Mouse (Mus musculus): Measurements from ENCODE around the gene Gm10337. TPM values are rescaled to one million over a fixed set of nuclear protein-coding genes. Genes with fewer than 3 reads are reported as not detected.

The Gm10337 gene
- polyA plus RNA-seq, 1 experiment from 2014 or later = 4.2 TPM

- Histone ChIP-seq H3K36me3 (ENCODE audit: control insufficient read depth, insufficient read depth, low read length) (peaks cover 95% of the 10 kb centered on the region), H3K27ac (replicated peaks in 1 of 2; ENCODE audit: control insufficient read depth in 1 of 2, insufficient read depth in 1 of 2, low read depth in 2 of 2, low read length in 2 of 2) (no peak overlapping the region), H3K4me2 (ENCODE audit: low read length) (no peak overlapping the region), H3K4me1 (ENCODE audit: control insufficient read depth in 2 of 2, insufficient read depth in 2 of 2, low read length in 2 of 2) (no peaks in the 10 kb centered on the region), H3K9ac (ENCODE audit: low read length) (no peak overlapping the region), H3K27me3 (ENCODE audit: control insufficient read depth, insufficient read depth, low read length) (no peaks in the 10 kb centered on the region), H3K4me3 (ENCODE audit: control insufficient read depth in 1 of 2, insufficient read depth in 1 of 2, low read depth in 1 of 2, low read length in 2 of 2) (no peak overlapping the region), H3K9me3 (ENCODE audit: control insufficient read depth, low read length) (no peaks in the 10 kb centered on the region)
- 97% methylated on average over 7 of the region's 7 CpGs for WGBS
- no peak for ATAC-seq (ENCODE audit: insufficient number of reproducible peaks, insufficient read depth, low FRiP score, low read depth)
Measured at GRCm38 (mm10) chr15:102533926-102534325, 30.4 kb downstream of the Gm10337 start.

GRCm38 (mm10) chr15:102544801-102545200 lies 41.3 kb downstream of the Gm10337 start:
- Histone ChIP-seq H3K4me1 (ENCODE audit: control insufficient read depth in 2 of 2, insufficient read depth in 2 of 2, low read length in 2 of 2) (peaks cover 2 to 13% of the 10 kb centered on the region in 2 experiments; a peak in 2 of 4 replicates), H3K9me3 (ENCODE audit: control insufficient read depth, low read length) (0 out of 2 replicates have a peak, but pooled peaks cover 4% of the 10 kb centered on the region), H3K9ac (ENCODE audit: low read length) (no peak overlapping the region), H3K36me3 (ENCODE audit: control insufficient read depth, insufficient read depth, low read length) (peaks cover 80% of the 10 kb centered on the region), H3K27me3 (ENCODE audit: control insufficient read depth, insufficient read depth, low read length) (no peaks in the 10 kb centered on the region), H3K4me2 (ENCODE audit: low read length) (no peak overlapping the region), H3K4me3 (ENCODE audit: control insufficient read depth in 1 of 2, insufficient read depth in 1 of 2, low read depth in 1 of 2, low read length in 2 of 2) (no peak overlapping the region), H3K27ac (replicated peaks in 1 of 2; ENCODE audit: control insufficient read depth in 1 of 2, insufficient read depth in 1 of 2, low read depth in 2 of 2, low read length in 2 of 2) (no peak overlapping the region)
- 94% methylated on average over 4 of the region's 4 CpGs for WGBS
- no peak for ATAC-seq (ENCODE audit: insufficient number of reproducible peaks, insufficient read depth, low FRiP score, low read depth)

- Histone ChIP-seq H3K36me3 (ENCODE audit: control insufficient read depth, insufficient read depth, low read length) (peaks cover 73% of the 10 kb centered on the region), H3K27me3 (ENCODE audit: control insufficient read depth, insufficient read depth, low read length) (no peaks in the 10 kb centered on the region), H3K4me3 (ENCODE audit: control insufficient read depth in 1 of 2, insufficient read depth in 1 of 2, low read depth in 1 of 2, low read length in 2 of 2) (no peak overlapping the region), H3K4me2 (ENCODE audit: low read length) (no peak overlapping the region), H3K9me3 (ENCODE audit: control insufficient read depth, low read length) (0 out of 2 replicates have a peak, but pooled peaks cover 4% of the 10 kb centered on the region), H3K4me1 (ENCODE audit: control insufficient read depth in 2 of 2, insufficient read depth in 2 of 2, low read length in 2 of 2) (peaks cover 2 to 13% of the 10 kb centered on the region in 2 experiments; a peak in 2 of 4 replicates), H3K27ac (replicated peaks in 1 of 2; ENCODE audit: control insufficient read depth in 1 of 2, insufficient read depth in 1 of 2, low read depth in 2 of 2, low read length in 2 of 2) (peak overlapping the region in 1 of 2 experiments; percentile 63; a peak in 1 of 4 replicates), H3K9ac (ENCODE audit: low read length) (no peak overlapping the region)
- ATAC-seq (ENCODE audit: insufficient number of reproducible peaks, insufficient read depth, low FRiP score, low read depth) = no peak
- WGBS = 90% methylated on average over 3 of the region's 3 CpGs
Measured at GRCm38 (mm10) chr15:102546246-102546645, 42.7 kb downstream of the Gm10337 start.

- peak overlapping the region; percentile 10 to 63; a peak in 3 of 4 replicates for H3K27ac ChIP-seq (replicated peaks in 1 of 2; ENCODE audit: control insufficient read depth in 1 of 2, insufficient read depth in 1 of 2, low read depth in 2 of 2, low read length in 2 of 2)
- no peak overlapping the region for H3K9ac ChIP-seq (ENCODE audit: low read length)
- ATAC-seq (ENCODE audit: insufficient number of reproducible peaks, insufficient read depth, low FRiP score, low read depth) = peak; percentile 50; the same call in 1 of the 2 replicates
- no peaks in the 10 kb centered on the region for H3K27me3 ChIP-seq (ENCODE audit: control insufficient read depth, insufficient read depth, low read length)
- no peak overlapping the region for H3K4me2 ChIP-seq (ENCODE audit: low read length)
- H3K4me3 ChIP-seq (ENCODE audit: control insufficient read depth in 1 of 2, insufficient read depth in 1 of 2, low read depth in 1 of 2, low read length in 2 of 2) = no peak overlapping the region
- peaks cover 2 to 13% of the 10 kb centered on the region in 2 experiments; a peak in 2 of 4 replicates for H3K4me1 ChIP-seq (ENCODE audit: control insufficient read depth in 2 of 2, insufficient read depth in 2 of 2, low read length in 2 of 2)
- H3K9me3 ChIP-seq (ENCODE audit: control insufficient read depth, low read length) = 0 out of 2 replicates have a peak, but pooled peaks cover 2% of the 10 kb centered on the region
- 65% methylated on average over 3 of the region's 3 CpGs for WGBS
- peaks cover 73% of the 10 kb centered on the region for H3K36me3 ChIP-seq (ENCODE audit: control insufficient read depth, insufficient read depth, low read length)
Measured at GRCm38 (mm10) chr15:102546677-102547427, 43.3 kb downstream of the Gm10337 start.

- ATAC-seq (ENCODE audit: insufficient number of reproducible peaks, insufficient read depth, low FRiP score, low read depth) = no peak
- Histone ChIP-seq H3K4me1 (ENCODE audit: control insufficient read depth in 2 of 2, insufficient read depth in 2 of 2, low read length in 2 of 2) (peaks cover 2 to 13% of the 10 kb centered on the region in 2 experiments; a peak in 2 of 4 replicates), H3K36me3 (ENCODE audit: control insufficient read depth, insufficient read depth, low read length) (peaks cover 73% of the 10 kb centered on the region), H3K4me2 (ENCODE audit: low read length) (no peak overlapping the region), H3K9me3 (ENCODE audit: control insufficient read depth, low read length) (no peaks in the 10 kb centered on the region), H3K4me3 (ENCODE audit: control insufficient read depth in 1 of 2, insufficient read depth in 1 of 2, low read depth in 1 of 2, low read length in 2 of 2) (no peak overlapping the region), H3K27ac (replicated peaks in 1 of 2; ENCODE audit: control insufficient read depth in 1 of 2, insufficient read depth in 1 of 2, low read depth in 2 of 2, low read length in 2 of 2) (peak overlapping the region in 1 of 2 experiments; percentile 63; a peak in 1 of 4 replicates), H3K27me3 (ENCODE audit: control insufficient read depth, insufficient read depth, low read length) (no peaks in the 10 kb centered on the region), H3K9ac (ENCODE audit: low read length) (no peak overlapping the region)
- 96% methylated on average over 3 of the region's 3 CpGs for WGBS
Measured at GRCm38 (mm10) chr15:102547478-102547877, 44.0 kb downstream of the Gm10337 start.

GRCm38 (mm10) chr15:102552599-102552998 lies 49.1 kb downstream of the Gm10337 start:
- Histone ChIP-seq H3K4me2 (ENCODE audit: low read length) (no peak overlapping the region), H3K27ac (replicated peaks in 1 of 2; ENCODE audit: control insufficient read depth in 1 of 2, insufficient read depth in 1 of 2, low read depth in 2 of 2, low read length in 2 of 2) (no peak overlapping the region), H3K9ac (ENCODE audit: low read length) (no peak overlapping the region), H3K4me1 (ENCODE audit: control insufficient read depth in 2 of 2, insufficient read depth in 2 of 2, low read length in 2 of 2) (no peaks in the 10 kb centered on the region), H3K9me3 (ENCODE audit: control insufficient read depth, low read length) (no peaks in the 10 kb centered on the region), H3K36me3 (ENCODE audit: control insufficient read depth, insufficient read depth, low read length) (peaks cover 69% of the 10 kb centered on the region), H3K4me3 (ENCODE audit: control insufficient read depth in 1 of 2, insufficient read depth in 1 of 2, low read depth in 1 of 2, low read length in 2 of 2) (no peak overlapping the region), H3K27me3 (ENCODE audit: control insufficient read depth, insufficient read depth, low read length) (no peaks in the 10 kb centered on the region)
- 91% methylated on average over 5 of the region's 5 CpGs for WGBS
- ATAC-seq (ENCODE audit: insufficient number of reproducible peaks, insufficient read depth, low FRiP score, low read depth) = no peak
